Mouse (Mus musculus): ENCODE results near the gene Gm20458.

- TF ChIP-seq CTCF (IDR thresholded peaks at IDR 0.05; ENCODE audit: borderline replicate concordance, extremely low read depth, insufficient read depth, insufficient read length) = no peak
- no peak for TF ChIP-seq POLR2A (IDR thresholded peaks at IDR 0.05; ENCODE audit: borderline replicate concordance, extremely low read depth, insufficient read depth, insufficient read length, poor library complexity, severe bottlenecking)
Observed at GRCm38 (mm10) chr2:164457942-164458341, 2.8 kb upstream of the Gm20458 start.

Measured in brain, embryonic 14.5 days (tissue).